Mouse (Mus musculus): ENCODE data around the gene Nectin2.
"Not testable (repeated sequence)": the region's sequence is repeated elsewhere in the genome, so short reads cannot be mapped to it uniquely, and the experiment has no call there.

The Nectin2 gene

DNA sequence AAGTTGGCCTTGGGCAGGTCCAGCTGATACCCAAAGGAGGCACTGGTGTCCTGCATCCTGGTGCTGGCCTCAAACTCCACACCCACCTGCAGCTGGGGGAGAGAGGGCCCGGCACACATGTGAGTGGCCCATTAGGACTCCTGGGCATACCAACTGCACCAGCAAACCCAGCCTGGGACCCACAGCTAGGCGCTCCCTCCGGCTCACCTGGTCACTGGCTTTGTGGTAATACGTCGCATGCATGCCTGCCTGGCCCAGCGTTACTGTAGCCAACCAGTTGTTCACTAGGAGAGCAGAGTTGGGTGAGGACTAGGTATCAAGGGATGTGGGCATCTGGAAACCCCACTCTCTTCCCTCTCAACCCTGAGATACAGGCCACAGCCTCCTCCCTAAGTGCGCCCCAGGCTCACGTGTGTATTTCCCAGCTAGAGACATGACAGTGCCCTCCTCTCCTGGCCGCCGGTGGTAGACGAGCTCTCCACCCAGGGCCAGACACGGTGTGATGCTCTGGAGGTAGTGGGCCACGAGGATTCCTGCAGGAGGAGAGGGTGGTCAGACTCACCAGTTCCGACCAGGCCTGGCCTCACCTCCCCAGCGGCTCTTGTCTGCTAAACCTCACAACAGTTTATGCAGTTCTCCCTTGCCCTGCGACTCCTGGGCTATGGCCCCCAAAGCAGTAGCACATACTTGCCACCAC is 47.3 kb downstream of the Nectin2 start:
- DNase-seq, result no peak

- DNase-seq, result peak; percentile 56
These were observed 49.1 kb downstream of the Nectin2 start for GRCm38 (mm10) chr7:19701069-19701761.

DNA sequence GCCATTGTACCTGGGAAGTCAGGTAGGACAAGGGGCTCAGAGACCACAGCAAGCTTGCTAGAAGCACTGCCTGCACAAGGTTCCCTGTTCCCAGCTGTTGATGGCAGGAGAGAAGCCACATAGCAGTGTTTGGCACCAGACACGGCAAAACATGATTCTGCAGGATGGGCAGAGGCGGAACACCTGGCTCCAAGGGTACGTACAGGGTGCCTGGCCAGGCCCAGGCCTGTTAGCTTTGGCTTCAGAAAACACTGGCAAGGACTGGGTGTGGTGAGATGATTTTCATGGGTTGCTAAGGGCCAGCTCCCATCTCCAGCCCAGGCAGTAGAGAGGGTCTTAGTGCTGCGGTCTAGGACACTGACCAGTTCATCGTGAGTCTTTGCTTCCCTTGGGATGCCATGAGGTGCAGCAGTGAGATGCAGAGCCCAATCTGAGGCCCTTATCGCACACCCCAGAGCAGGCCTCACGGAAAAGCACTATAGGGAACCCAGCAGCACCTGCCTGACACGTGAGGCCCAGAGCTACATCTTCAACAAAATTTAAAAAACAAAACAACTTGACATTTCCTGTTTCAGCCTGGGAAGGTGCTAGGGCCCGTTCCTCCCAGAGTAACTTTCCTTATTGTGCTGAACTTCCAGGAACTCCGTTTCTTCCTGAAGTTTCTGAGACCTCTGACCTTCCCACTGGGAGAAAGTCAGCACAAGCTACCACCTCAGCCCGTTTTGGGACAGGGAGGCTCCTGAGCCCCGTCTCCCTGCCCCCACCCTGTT is 49.8 kb downstream of the Nectin2 start:
- DNase-seq, result no peak

GRCm38 (mm10) chr7:19699827-19700148 is 50.5 kb downstream of the Nectin2 start:
- no peak for DNase-seq

DNA sequence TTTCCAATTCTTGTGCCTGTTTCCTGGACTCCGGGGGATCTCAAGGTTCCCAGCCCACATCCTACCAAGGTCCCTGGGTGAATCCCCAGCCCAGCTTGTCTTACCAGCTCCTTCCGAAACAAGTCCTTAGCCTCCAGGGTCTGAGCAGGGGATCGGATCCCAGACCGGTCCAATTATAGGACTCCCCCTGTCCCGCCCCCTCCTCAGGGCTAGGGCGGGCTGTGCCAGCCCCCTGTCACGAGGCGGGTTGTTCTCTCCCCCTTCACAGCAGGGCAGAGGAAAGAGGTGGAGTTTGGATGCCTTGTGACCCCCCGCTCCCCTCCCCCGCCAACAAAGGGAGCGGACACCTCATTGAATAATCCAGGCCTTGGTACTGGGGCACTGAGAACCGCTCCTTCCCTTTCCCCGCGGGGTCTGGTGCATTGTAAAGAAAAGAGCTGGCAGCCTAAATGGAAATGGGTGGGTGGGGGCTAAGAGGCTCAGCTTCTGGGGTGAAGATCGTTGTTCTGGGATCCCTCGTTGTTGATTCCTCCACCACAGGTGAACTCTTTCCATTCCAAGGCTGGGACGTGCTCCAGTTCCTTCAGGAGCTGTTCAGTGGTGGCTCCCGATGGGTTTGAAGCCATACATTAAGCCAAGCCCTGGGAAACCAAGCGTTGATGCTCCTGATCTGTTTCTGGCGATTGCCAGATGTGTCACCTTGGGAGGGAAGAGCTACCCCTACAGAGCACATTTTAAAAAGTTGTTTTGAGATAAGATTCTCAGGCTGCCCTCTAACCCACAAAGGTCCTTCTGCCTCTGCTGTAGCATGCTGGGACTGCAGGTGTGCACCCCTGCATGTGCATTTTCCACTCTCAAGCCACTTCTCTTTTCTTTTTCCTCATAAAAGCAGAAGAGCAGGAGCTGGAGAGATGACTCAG is 51.1 kb downstream of the Nectin2 start, which contains the start of gene Apoe:
Gene Apoe (minus strand): TSS at position 282 of the 920 bp plus-strand sequence.
- DNase-seq, result peak; percentile 39

DNA sequence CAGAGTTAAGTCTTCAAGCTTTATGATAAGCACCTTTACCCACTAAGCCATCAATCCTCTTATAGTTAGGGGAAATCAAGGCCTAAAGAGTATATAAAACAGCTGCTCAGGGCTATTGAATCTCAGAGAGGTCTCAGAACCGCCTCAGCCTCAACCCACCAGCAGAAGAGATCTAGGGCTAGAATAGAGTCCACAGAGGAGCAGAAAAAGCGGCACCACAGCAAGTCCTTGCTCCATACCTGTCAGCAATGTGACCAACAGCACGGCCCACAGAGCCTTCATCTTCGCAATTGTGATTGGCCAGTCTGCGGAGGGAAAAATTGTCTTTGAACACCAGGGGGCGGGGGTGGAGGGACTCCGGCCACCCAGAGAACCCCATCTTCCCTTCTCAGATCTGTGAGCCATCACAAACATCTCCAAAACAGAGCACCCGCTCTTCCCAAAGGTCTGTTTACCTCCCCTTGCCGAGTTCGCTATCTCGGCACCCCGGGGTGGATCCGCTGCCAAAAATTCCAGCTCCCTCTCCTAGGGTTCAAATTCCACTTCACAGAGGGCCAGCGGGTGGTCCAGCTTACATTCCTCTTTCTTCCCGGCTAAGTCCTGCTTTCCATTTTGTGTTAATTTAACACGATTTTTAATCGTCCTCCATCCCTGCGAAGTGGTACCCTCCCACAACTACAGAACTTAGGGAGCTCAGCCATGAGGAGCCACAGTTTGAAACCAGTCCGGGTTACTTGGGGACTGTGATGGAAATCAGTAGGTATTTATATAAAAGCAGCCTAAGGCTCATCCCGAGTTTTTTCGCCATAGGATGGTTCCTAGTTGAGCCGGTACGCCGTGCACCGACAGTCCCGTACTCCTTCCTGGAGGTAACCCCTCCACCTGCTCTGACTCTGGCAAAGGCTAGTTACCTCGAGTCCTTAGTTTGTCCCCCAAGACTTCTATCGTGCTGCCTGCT is 52.1 kb downstream of the Nectin2 start:
- DNase-seq, result no peak

DNA sequence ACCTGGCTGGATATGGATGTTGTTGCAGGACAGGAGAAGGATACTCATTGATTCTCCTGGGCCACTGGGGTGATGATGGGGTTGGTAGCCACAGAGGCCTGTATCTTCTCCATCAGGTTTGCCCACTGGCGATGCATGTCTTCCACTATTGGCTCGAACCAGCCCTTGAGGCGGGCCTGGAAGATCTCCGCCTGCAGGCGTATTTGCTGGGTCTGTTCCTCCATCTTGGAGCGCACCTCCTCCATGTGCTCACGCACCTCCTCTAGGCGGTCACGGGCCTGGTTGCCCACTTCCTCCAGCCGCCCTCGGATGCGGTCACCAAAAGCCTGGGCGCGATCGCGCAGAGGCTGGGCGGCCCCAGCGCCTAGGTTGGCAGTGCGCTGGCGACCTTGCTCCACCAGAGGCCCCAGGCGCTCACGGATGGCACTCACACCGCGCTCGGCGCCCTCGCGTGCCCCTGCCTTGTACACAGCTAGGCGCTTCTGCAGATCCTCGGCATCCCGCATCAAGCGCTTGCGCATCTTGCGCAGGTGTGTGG is 53.9 kb downstream of the Nectin2 start:
- DNase-seq, result no peak

DNA sequence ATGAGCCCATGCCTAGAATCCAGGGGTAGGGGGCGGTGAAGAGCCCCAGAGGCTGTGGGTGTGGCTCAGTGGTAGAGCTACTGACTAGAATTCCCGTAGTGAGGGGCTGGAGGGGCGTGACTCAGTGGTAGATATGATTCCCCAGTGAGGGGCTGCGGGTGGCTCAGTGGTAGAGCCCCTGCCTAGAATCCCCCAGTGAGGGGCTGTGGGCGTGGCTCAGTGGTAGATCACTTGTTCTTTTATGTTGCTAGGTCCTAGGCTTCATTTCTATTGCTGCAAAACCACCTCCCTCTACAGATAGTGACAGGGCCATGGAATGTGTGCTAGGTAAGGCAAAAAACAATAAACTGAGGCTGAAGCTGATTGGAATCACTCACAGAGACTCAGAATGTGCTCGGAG is 54.4 kb downstream of the Nectin2 start:
- no peak for DNase-seq

DNA sequence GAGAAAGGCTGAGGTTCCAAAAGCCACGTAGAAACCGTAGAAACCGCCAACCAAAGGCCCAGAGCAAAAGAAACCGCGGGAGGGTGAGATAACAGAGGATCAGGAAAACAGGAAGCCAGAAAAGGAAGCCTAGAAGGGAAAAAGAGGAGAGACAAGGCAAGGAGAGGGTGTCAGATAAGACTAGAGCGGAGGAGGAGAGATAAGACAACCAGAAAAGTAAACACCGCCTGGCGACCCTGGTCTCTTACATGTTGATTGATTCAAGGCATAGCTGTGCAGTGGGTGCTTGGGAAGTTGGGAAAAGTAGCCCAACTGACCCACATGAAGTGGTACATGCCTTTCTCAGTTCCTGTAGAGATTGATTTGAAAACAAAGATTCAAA is 55.1 kb downstream of the Nectin2 start:
- no peak for DNase-seq

- DNase-seq, result no peak
These were observed 55.7 kb downstream of the Nectin2 start for GRCm38 (mm10) chr7:19694336-19695212.

DNA sequence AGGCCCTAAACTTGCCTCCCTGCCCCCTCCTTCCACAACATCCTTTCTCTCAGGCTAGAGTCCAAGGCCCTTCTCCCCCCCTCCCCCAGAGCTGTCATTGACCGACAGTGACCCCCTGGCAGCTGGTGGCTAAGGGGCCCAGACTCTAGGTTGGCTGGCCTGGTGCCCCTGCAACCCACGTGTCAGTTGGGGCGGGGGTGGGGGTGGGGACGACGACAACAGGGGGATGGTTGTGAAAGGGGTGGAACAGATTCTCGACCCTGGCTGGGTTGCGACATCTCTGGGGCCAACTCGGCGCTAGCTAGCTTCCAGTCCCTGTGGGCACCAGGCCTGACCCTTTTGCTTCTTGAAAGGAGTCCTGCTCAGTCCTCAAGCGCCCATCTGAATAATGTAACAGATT is 56.9 kb downstream of the Nectin2 start:
- DNase-seq, result no peak

DNA sequence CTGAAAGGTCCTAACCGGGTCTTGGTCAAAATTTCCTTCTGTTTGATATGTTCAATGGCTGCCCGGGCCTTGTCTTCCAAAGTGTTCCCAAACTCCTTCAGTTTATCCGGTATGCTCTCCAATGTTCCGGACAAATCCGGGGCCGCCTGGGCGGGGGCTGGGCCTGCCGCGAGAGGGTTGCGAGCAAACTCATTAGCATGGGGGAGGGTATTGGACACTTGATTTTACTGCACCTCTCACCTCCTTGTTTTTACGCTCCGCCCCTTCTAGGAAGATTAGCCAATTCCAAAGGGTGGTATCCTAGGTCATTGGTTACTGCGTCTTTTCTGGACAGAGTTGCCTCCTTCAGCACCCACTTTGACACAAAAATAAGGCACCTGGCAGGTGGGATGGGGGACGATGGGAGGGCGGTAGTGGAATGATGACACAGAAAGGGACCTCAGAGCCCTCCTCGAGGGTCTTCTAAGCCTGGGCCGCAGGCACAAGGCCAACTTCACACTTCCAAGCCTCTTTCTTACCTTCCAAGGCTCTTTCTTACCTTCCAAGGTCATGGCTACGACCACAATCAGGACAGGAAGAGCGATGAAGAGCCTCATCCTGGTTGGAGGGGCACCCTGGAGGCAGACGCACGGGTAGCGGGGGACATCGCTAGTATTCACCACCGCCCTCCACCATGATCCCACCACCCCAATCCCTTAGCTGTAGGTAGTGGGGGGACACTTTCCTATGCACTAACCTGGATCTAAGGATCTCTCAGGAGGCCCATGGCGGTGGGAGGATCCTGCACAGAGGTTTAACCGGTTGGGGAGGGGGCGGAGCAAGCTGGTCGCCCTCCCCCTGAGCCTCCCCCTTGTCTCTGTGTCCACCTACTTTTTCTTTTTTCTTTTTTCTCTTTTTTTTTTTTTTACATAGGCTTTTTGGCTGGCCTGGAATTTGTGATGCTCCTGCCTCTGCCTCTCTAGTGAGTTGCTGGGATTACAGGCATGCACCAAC is 58.1 kb downstream of the Nectin2 start, which contains the start of gene Apoc1:
Gene Apoc1 (minus strand): TSS at position 788 of the 993 bp plus-strand sequence.
- no peak for DNase-seq

DNA sequence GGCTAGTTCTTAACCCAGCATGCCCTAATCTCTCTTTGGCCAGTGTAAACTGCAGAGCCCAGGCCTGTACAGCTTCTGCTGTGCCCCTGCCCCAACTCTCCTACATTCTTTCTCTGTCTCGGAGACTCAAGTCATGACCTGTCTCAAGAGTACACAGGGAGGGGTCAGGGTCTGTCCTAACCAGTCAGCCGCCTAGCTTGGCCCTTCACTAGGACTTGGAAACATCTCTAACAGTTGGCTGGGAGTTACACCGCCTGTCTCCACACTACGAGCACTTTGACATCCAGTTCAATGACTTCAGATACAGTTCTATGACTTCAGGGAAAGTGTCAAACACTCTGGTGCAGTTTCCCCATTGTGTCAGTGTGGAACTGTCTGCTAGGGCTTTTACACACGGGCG is 58.8 kb downstream of the Nectin2 start:
- DNase-seq, result no peak

- no peak for DNase-seq
These were observed 59.4 kb downstream of the Nectin2 start for GRCm38 (mm10) chr7:19690845-19691244.

- no peak for DNase-seq
These were observed 61.7 kb downstream of the Nectin2 start for GRCm38 (mm10) chr7:19688611-19689010.

- no peak for DNase-seq
These were observed 62.2 kb downstream of the Nectin2 start for GRCm38 (mm10) chr7:19688101-19688500.

GRCm38 (mm10) chr7:19686927-19687583 is 63.2 kb downstream of the Nectin2 start:
- not testable (repeated sequence) for DNase-seq

- no peak for DNase-seq
These were observed 63.8 kb downstream of the Nectin2 start for GRCm38 (mm10) chr7:19686521-19686920.

Data from thymus, postnatal 25 days (tissue).